Mouse (Mus musculus) lung, embryonic 15.5 days (tissue): ENCODE data around the gene Cpne4. TPM values are rescaled to one million over a fixed set of nuclear protein-coding genes. Genes with fewer than 3 reads are reported as not detected.

Source experiments
- ATAC-seq: fragments of 200-750 bp; cut with Nextera tagmentation; 2 replicates; pipeline ENCODE4 v1.8.0; 2017; ENCODE audit warnings: moderate number of reproducible peaks, borderline replicate concordance; ENCODE audit not compliant: low FRiP score, low TSS enrichment; ENCODE audit errors: extremely low read depth
- H3K27ac ChIP-seq: fragments of 300-500 bp; sonication (generic); 2 replicates; pipeline ENCODE4 v1.5.1; 2015; ENCODE audit warnings: moderate library complexity, mild to moderate bottlenecking, inconsistent platforms
- H3K27me3 ChIP-seq: fragments of 300-500 bp; sonication (generic); 2 replicates; pipeline ENCODE4 v1.6.1; 2015; ENCODE audit warnings: inconsistent platforms
- H3K36me3 ChIP-seq: fragments of 300-500 bp; sonication (generic); 2 replicates; pipeline ENCODE4 v1.6.1; 2015; ENCODE audit warnings: inconsistent platforms
- H3K4me1 ChIP-seq: fragments of 300-500 bp; sonication (generic); 2 replicates; pipeline ENCODE4 v1.6.1; 2015; ENCODE audit warnings: inconsistent platforms
- H3K4me2 ChIP-seq: fragments of 300-500 bp; sonication (generic); 2 replicates; pipeline ENCODE4 v1.6.1; 2015; ENCODE audit warnings: inconsistent platforms, mild to moderate bottlenecking, moderate library complexity
- H3K4me3 ChIP-seq: fragments of 300-500 bp; sonication (generic); 2 replicates; pipeline ENCODE4 v1.5.1; 2015; ENCODE audit warnings: mild to moderate bottlenecking, inconsistent platforms
- H3K9ac ChIP-seq: fragments of 300-500 bp; sonication (generic); 2 replicates; pipeline ENCODE4 v1.6.1; 2015; ENCODE audit warnings: inconsistent platforms
- H3K9me3 ChIP-seq: fragments of 300-500 bp; sonication (generic); 2 replicates; pipeline ENCODE4 v1.6.1; 2016; ENCODE audit warnings: inconsistent platforms
- WGBS: fragments of 180-500 bp; shearing (Covaris S2); methylation state at CpG from one replicate; pipeline ENCODE4 v1.1.7; 2015; 5-methylcytosine and 5-hydroxymethylcytosine counted together
- polyA plus RNA-seq: library from polyadenylated mRNA; unstranded; fragments of >200 nt; fragmentation: Nextera tagmentation; extraction: Ambion mirVana; gene quantifications from 2 replicates; pipeline ENCODE4 v1.2.1, GENCODE M21; 2015

Cpne4 gene
- 0.26 and 0.30 TPM in 2 replicates for polyA plus RNA-seq

- Histone ChIP-seq H3K36me3 (no peaks in the 10 kb centered on the region), H3K4me2 (no peak within 1 kb of the TSS), H3K9me3 (no peaks in the 10 kb centered on the region), H3K9ac (no peak within 1 kb of the TSS), H3K4me1 (no peaks in the 10 kb centered on the region), H3K27me3 (no peaks in the 10 kb centered on the region), H3K4me3 (no peak within 1 kb of the TSS), H3K27ac (no peak within 1 kb of the TSS)
- 67% methylated on average over 2 of the region's 2 CpGs for WGBS
- ATAC-seq, result no peak
Observed at GRCm38 (mm10) chr9:104546986-104547385, at the start of gene Cpne4. Gene Cpne4 (plus strand): TSS chr9:104547286.

DNA sequence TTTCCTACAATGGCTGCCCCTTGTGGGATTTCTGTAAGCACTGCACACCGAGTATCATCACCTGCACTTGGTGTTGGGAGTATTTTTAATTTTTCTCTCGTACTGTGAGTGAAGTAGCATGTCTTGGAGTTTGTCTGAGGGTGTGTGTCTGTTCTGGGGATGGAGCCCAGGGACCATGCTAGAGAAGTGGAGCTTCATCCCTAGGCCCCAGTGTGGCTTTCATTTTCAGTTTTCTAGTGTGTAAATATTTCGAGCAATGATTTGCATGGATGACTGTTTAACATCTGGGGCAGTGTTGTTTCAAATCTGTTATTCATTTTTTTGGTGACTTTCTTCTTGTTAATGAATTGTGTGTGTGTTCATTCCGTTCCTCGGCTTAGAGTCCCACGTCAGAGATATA is 31.9 kb upstream of the Cpne4 start:
- no peaks in the 10 kb centered on the region for H3K27me3 ChIP-seq
- H3K9ac ChIP-seq, result no peak overlapping the region
- no peak overlapping the region for H3K4me2 ChIP-seq
- H3K4me1 ChIP-seq, result no peaks in the 10 kb centered on the region
- H3K4me3 ChIP-seq, result no peak overlapping the region
- no peak for ATAC-seq
- 73% methylated on average over 6 of the region's 6 CpGs for WGBS
- H3K36me3 ChIP-seq, result no peaks in the 10 kb centered on the region
- H3K27ac ChIP-seq, result no peak overlapping the region
- H3K9me3 ChIP-seq, result no peaks in the 10 kb centered on the region

- Histone ChIP-seq H3K27me3 (no peaks in the 10 kb centered on the region), H3K36me3 (no peaks in the 10 kb centered on the region), H3K27ac (no peak overlapping the region), H3K9me3 (no peaks in the 10 kb centered on the region), H3K4me1 (no peaks in the 10 kb centered on the region), H3K9ac (no peak overlapping the region), H3K4me2 (no peak overlapping the region), H3K4me3 (no peak overlapping the region)
- no peak for ATAC-seq
- WGBS, result 48% methylated on average over 6 of the region's 6 CpGs
Observed at GRCm38 (mm10) chr9:104535508-104535907, 11.6 kb upstream of the Cpne4 start.

DNA sequence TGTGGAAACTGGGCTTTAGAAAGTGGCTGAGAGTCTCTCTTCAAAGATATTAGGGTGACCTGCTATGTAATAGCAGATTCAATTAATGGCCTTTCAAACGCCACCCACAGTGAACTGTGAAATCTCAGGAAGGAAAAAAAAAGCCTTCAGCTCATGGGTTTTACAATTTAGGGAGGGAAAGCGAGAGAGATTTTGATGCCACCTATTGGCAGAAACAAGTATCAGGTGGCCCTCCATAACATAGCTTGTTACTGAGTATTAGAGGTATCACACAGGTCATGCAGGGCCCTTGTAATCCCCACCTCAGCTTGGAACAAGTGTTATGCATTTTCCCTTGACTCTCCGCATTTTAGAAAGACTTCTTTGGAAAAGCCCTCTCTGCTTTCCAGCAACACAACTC is 18.7 kb downstream of the Cpne4 start:
- H3K27ac ChIP-seq, result no peak overlapping the region
- H3K4me1 ChIP-seq, result no peaks in the 10 kb centered on the region
- WGBS, result 33% methylated on average over 3 of the region's 3 CpGs

DNA sequence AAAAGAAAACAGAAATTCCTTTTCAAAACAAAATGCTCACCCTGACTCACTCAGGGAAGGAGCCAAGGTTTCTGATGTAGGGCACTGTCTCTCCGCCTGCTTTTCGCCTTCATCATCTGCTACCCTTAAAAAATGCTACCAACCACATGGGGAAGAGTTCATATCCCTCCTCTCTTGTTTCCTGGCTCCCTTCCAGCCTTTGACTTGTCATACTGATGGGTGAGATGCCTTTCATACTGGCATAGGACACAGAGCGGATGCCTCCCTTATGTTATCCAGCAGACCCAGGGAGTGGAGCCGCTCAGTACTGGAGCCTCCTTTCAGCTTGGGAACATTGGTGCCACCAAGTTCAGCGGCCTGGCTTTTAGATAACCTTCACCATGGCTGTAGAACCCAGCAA is 19.4 kb downstream of the Cpne4 start:
- H3K4me2 ChIP-seq, result no peak overlapping the region
- H3K4me1 ChIP-seq, result no peaks in the 10 kb centered on the region
- H3K9ac ChIP-seq, result no peak overlapping the region
- no peaks in the 10 kb centered on the region for H3K9me3 ChIP-seq
- no peak overlapping the region for H3K4me3 ChIP-seq
- ATAC-seq, result no peak
- H3K27ac ChIP-seq, result no peak overlapping the region
- H3K36me3 ChIP-seq, result no peaks in the 10 kb centered on the region
- peaks cover 16% of the 10 kb centered on the region for H3K27me3 ChIP-seq
- 77% methylated on average over 5 of the region's 5 CpGs for WGBS

More for the DNA sequence above, 18.7 kb downstream of the Cpne4 start:
- ATAC-seq, result no peak
- Histone ChIP-seq H3K4me3 (no peak overlapping the region), H3K36me3 (no peaks in the 10 kb centered on the region), H3K4me2 (no peak overlapping the region), H3K9ac (no peak overlapping the region), H3K27me3 (peaks cover 13% of the 10 kb centered on the region), H3K9me3 (no peaks in the 10 kb centered on the region)

- Histone ChIP-seq H3K9ac (no peak overlapping the region), H3K4me1 (no peaks in the 10 kb centered on the region), H3K27ac (no peak overlapping the region), H3K36me3 (no peaks in the 10 kb centered on the region), H3K27me3 (peaks cover 16% of the 10 kb centered on the region), H3K4me3 (no peak overlapping the region), H3K4me2 (no peak overlapping the region), H3K9me3 (no peaks in the 10 kb centered on the region)
- 63% methylated on average over 7 of the region's 7 CpGs for WGBS
- ATAC-seq, result no peak
Observed at GRCm38 (mm10) chr9:104567096-104567495, 20.0 kb downstream of the Cpne4 start.

GRCm38 (mm10) chr9:104569480-104570167 is 22.5 kb downstream of the Cpne4 start:
- H3K27me3 ChIP-seq, result peaks cover 16% of the 10 kb centered on the region
- no peak overlapping the region for H3K4me2 ChIP-seq
- peak; percentile 64; the same call in 1 of the 2 replicates for ATAC-seq
- WGBS, result under 1% methylated on average over 25 of the region's 25 CpGs
- H3K9me3 ChIP-seq, result no peaks in the 10 kb centered on the region
- no peak overlapping the region for H3K4me3 ChIP-seq
- H3K36me3 ChIP-seq, result no peaks in the 10 kb centered on the region
- no peak overlapping the region for H3K9ac ChIP-seq
- H3K27ac ChIP-seq, result no peak overlapping the region
- 0 out of 2 replicates have a peak, but pooled peaks cover 6% of the 10 kb centered on the region for H3K4me1 ChIP-seq

- peaks cover 16% of the 10 kb centered on the region for H3K27me3 ChIP-seq
- WGBS, result 33% methylated on average over 6 of the region's 6 CpGs
- 0 out of 2 replicates have a peak, but pooled peaks cover 6% of the 10 kb centered on the region for H3K4me1 ChIP-seq
- ATAC-seq, result no peak
- H3K36me3 ChIP-seq, result no peaks in the 10 kb centered on the region
- no peak overlapping the region for H3K4me2 ChIP-seq
- no peak overlapping the region for H3K27ac ChIP-seq
- H3K9ac ChIP-seq, result no peak overlapping the region
- H3K9me3 ChIP-seq, result no peaks in the 10 kb centered on the region
- no peak overlapping the region for H3K4me3 ChIP-seq
Observed at GRCm38 (mm10) chr9:104572856-104573255, 25.8 kb downstream of the Cpne4 start.

GRCm38 (mm10) chr9:104574476-104574875 is 27.4 kb downstream of the Cpne4 start:
- no peak overlapping the region for H3K4me2 ChIP-seq
- H3K27ac ChIP-seq, result no peak overlapping the region
- no peaks in the 10 kb centered on the region for H3K9me3 ChIP-seq
- no peaks in the 10 kb centered on the region for H3K36me3 ChIP-seq
- no peak overlapping the region for H3K4me3 ChIP-seq
- peaks cover 16% of the 10 kb centered on the region for H3K27me3 ChIP-seq
- WGBS, result under 1% methylated on average over 6 of the region's 6 CpGs
- H3K9ac ChIP-seq, result no peak overlapping the region
- peak; percentile 67; the same call in 1 of the 2 replicates for ATAC-seq
- H3K4me1 ChIP-seq, result 0 out of 2 replicates have a peak, but pooled peaks cover 6% of the 10 kb centered on the region

GRCm38 (mm10) chr9:104581921-104582624 is 35.0 kb downstream of the Cpne4 start:
- Histone ChIP-seq H3K9me3 (no peaks in the 10 kb centered on the region), H3K27me3 (no peaks in the 10 kb centered on the region; the same call in 1 of the 2 replicates), H3K36me3 (no peaks in the 10 kb centered on the region), H3K4me2 (no peak overlapping the region), H3K4me1 (peaks cover 9% of the 10 kb centered on the region; the same call in 1 of the 2 replicates), H3K4me3 (no peak overlapping the region), H3K27ac (no peak overlapping the region), H3K9ac (no peak overlapping the region)
- ATAC-seq, result peak; percentile 57; the same call in 1 of the 2 replicates
- 50% methylated on average over 6 of the region's 6 CpGs for WGBS

DNA sequence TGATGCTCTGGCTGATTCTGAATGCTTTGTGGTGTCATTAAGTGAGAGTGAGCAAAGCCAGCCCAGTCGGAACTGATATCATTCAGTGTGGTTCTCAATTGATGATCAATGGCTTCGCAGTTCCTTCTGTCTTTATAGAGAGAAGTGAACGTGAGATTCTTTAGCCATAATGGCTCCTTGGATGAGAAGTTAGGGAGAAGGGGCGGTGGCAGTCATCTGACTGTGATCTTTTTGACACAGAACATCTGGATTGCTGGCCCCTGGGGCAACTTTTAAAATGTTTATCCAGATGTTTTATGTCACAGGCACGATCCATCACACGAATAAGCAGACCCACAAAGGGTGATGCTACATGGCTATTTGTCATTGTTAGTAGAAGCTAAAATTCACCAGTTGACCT is 35.6 kb downstream of the Cpne4 start:
- Histone ChIP-seq H3K36me3 (no peaks in the 10 kb centered on the region), H3K9ac (no peak overlapping the region), H3K27ac (no peak overlapping the region), H3K4me1 (peaks cover 9% of the 10 kb centered on the region; the same call in 1 of the 2 replicates), H3K9me3 (no peaks in the 10 kb centered on the region), H3K27me3 (no peaks in the 10 kb centered on the region; the same call in 1 of the 2 replicates), H3K4me3 (no peak overlapping the region), H3K4me2 (no peak overlapping the region)
- 30% methylated on average over 6 of the region's 6 CpGs for WGBS
- ATAC-seq, result peak; percentile 84; the same call in 1 of the 2 replicates

- no peak overlapping the region for H3K27ac ChIP-seq
- no peak overlapping the region for H3K9ac ChIP-seq
- H3K36me3 ChIP-seq, result no peaks in the 10 kb centered on the region
- 0 out of 2 replicates have a peak, but pooled peaks cover 8% of the 10 kb centered on the region for H3K4me1 ChIP-seq
- no peak for ATAC-seq
- H3K27me3 ChIP-seq, result no peaks in the 10 kb centered on the region
- WGBS, result 25% methylated on average over 5 of the region's 5 CpGs
- H3K4me2 ChIP-seq, result no peak overlapping the region
- H3K4me3 ChIP-seq, result no peak overlapping the region
- H3K9me3 ChIP-seq, result no peaks in the 10 kb centered on the region
Observed at GRCm38 (mm10) chr9:104594550-104594949, 47.5 kb downstream of the Cpne4 start.
